Mouse (Mus musculus): ENCODE results near the gene Tymp.

Tymp gene

GRCm38 (mm10) chr15:89373762-89374248, 3.0 kb downstream of the Tymp start, which contains the start of gene Sco2:
Gene Sco2 (minus strand): TSS chr15:89373846.
- DNase-seq (ENCODE audit: low read depth), result peak; percentile 84

- peak; percentile 85 for DNase-seq (ENCODE audit: low read depth)
These were observed 3.6 kb downstream of the Tymp start for GRCm38 (mm10) chr15:89373027-89373761.

GRCm38 (mm10) chr15:89372536-89372935, 4.3 kb downstream of the Tymp start:
- no peak for DNase-seq (ENCODE audit: low read depth)

- no peak for DNase-seq (ENCODE audit: low read depth)
These were observed 4.8 kb downstream of the Tymp start for GRCm38 (mm10) chr15:89372068-89372467.

GRCm38 (mm10) chr15:89365141-89365551, 11.7 kb downstream of the Tymp start:
- no peak for DNase-seq (ENCODE audit: low read depth)

GRCm38 (mm10) chr15:89363051-89363450, 13.8 kb downstream of the Tymp start:
- no peak for DNase-seq (ENCODE audit: low read depth)

- no peak for DNase-seq (ENCODE audit: low read depth)
These were observed 18.1 kb downstream of the Tymp start for GRCm38 (mm10) chr15:89358784-89359183.

GRCm38 (mm10) chr15:89356372-89356771, 20.5 kb downstream of the Tymp start:
- peak; percentile 83 for DNase-seq (ENCODE audit: low read depth)

GRCm38 (mm10) chr15:89355241-89356187, 21.3 kb downstream of the Tymp start, which contains the start of the genes Lmf2 and Ncaph2:
Gene Lmf2 (minus strand): TSS chr15:89355659.
Gene Ncaph2 (plus strand): TSS chr15:89355719.
- peak; percentile 94 for DNase-seq (ENCODE audit: low read depth)

- DNase-seq (ENCODE audit: low read depth), result no peak
These were observed 22.4 kb downstream of the Tymp start for GRCm38 (mm10) chr15:89354455-89354854.

- no peak for DNase-seq (ENCODE audit: low read depth)
These were observed 23.0 kb downstream of the Tymp start for GRCm38 (mm10) chr15:89353837-89354236.

GRCm38 (mm10) chr15:89352795-89353194, 24.0 kb downstream of the Tymp start:
- DNase-seq (ENCODE audit: low read depth), result no peak

GRCm38 (mm10) chr15:89352054-89352453, 24.8 kb downstream of the Tymp start:
- DNase-seq (ENCODE audit: low read depth), result no peak

- DNase-seq (ENCODE audit: low read depth), result no peak
These were observed 25.5 kb downstream of the Tymp start for GRCm38 (mm10) chr15:89351302-89351701.

- DNase-seq (ENCODE audit: low read depth), result no peak
These were observed 26.4 kb downstream of the Tymp start for GRCm38 (mm10) chr15:89350447-89350846.

- no peak for DNase-seq (ENCODE audit: low read depth)
These were observed 33.5 kb downstream of the Tymp start for GRCm38 (mm10) chr15:89343325-89343724.

- no peak for DNase-seq (ENCODE audit: low read depth)
These were observed 35.2 kb downstream of the Tymp start for GRCm38 (mm10) chr15:89341678-89342077.

- no peak for DNase-seq (ENCODE audit: low read depth)
These were observed 36.7 kb downstream of the Tymp start for GRCm38 (mm10) chr15:89340136-89340535.

GRCm38 (mm10) chr15:89339696-89340095, 37.1 kb downstream of the Tymp start:
- no peak for DNase-seq (ENCODE audit: low read depth)

GRCm38 (mm10) chr15:89336422-89336821, 40.4 kb downstream of the Tymp start:
- no peak for DNase-seq (ENCODE audit: low read depth)

- DNase-seq (ENCODE audit: low read depth), result no peak
These were observed 41.9 kb downstream of the Tymp start for GRCm38 (mm10) chr15:89334774-89335537.

- DNase-seq (ENCODE audit: low read depth), result no peak
These were observed 42.6 kb downstream of the Tymp start, which contains the start of gene Miox for GRCm38 (mm10) chr15:89334271-89334670. Gene Miox (plus strand): TSS chr15:89334398.

All from c-Kit-positive CD71-positive TER-119-negative erythroid progenitor cells, embryonic 14.5 days (primary cell).